Mouse (Mus musculus): ENCODE results near the gene Agbl5.

DNA sequence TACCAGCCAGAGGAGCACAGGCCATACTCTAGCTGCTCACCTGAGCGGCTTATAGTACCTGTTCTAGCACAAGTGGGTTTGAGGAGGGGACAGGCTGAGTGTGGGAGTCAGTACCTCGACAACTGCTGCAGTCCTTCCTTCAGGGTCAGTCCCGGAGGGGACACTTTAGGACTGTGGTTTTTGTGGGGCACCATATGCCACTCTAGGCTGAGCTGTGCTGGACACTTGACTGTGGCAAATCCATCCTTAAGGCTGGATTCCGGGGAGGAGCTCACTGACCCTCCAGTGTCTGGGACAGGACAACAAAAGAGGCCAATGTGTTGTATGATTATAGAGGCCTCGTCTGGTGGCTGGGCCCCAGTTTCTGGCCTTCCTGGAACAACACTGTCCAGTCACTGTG lies 64.1 kb downstream of the Agbl5 start:
- TF ChIP-seq CTCF (conservative IDR thresholded peaks at IDR 0.05; ENCODE audit: insufficient read depth, insufficient read length, low read depth, low read length) = no peak
- no peak for TF ChIP-seq POLR2A (IDR thresholded peaks at IDR 0.05; ENCODE audit: low read depth, low read length)
